Mouse (Mus musculus) myocyte (in vitro differentiated cells): ENCODE results near the gene Yipf3. TPM values are rescaled to one million over a fixed set of nuclear protein-coding genes. Genes with fewer than 3 reads are reported as not detected.

Source experiments
- H3K27me3 ChIP-seq: one replicate; pipeline ENCODE4 v1.6.1; 2011; ENCODE audit not compliant: control insufficient read depth, insufficient read depth, insufficient read length
- H3K36me3 ChIP-seq: one replicate; pipeline ENCODE4 v1.6.1; 2011; ENCODE audit not compliant: control insufficient read depth, insufficient read depth
- H3K4me2 ChIP-seq: one replicate; pipeline ENCODE4 v1.6.1; 2011; ENCODE audit warnings: low read depth, control low read depth
- H3K4me3 ChIP-seq: one replicate; pipeline ENCODE4 v1.5.1; 2011; ENCODE audit warnings: mild to moderate bottlenecking, control low read depth, moderate library complexity
- H3K79me2 ChIP-seq: one replicate; pipeline ENCODE4 v1.6.1; 2011; ENCODE audit not compliant: control insufficient read depth, insufficient read depth
- H3ac ChIP-seq: one replicate; pipeline ENCODE4 v1.6.1; 2011; ENCODE audit not compliant: control insufficient read depth, insufficient read length
- CEBPB ChIP-seq: IDR thresholded peaks from 2 replicates; pipeline ENCODE4 v1.6.1; 2011; ENCODE audit warnings: mild to moderate bottlenecking, moderate library complexity; ENCODE audit not compliant: poor library complexity, insufficient read depth, severe bottlenecking
- E2F4 ChIP-seq: IDR thresholded peaks from one replicate; pipeline ENCODE4 v1.6.1; 2011; ENCODE audit warnings: mild to moderate bottlenecking, control low read depth, moderate library complexity; ENCODE audit not compliant: insufficient read depth
- MAX ChIP-seq: IDR thresholded peaks from one replicate; pipeline ENCODE4 v1.6.1; 2011; ENCODE audit warnings: low read depth, mild to moderate bottlenecking, control low read depth
- MYOD1 ChIP-seq, 3 experiments: IDR thresholded peaks; one replicate each; pipeline ENCODE4 v1.6.1; 2011; ENCODE audit warnings: control low read depth in 2 of 3, low read depth in 2 of 3, mild to moderate bottlenecking in 2 of 3, moderate library complexity in 1 of 3; ENCODE audit not compliant: insufficient read length in 2 of 3, control insufficient read depth in 1 of 3
- MYOG ChIP-seq, 3 experiments: IDR thresholded peaks; one replicate each; pipeline ENCODE4 v1.6.1; 2011; ENCODE audit warnings: control low read depth in 2 of 3, low read depth in 2 of 3, mild to moderate bottlenecking in 2 of 3; ENCODE audit not compliant: insufficient read length in 2 of 3, control insufficient read depth in 1 of 3, insufficient read depth in 1 of 3
- POLR2A ChIP-seq: IDR thresholded peaks from one replicate; pipeline ENCODE4 v1.6.1; 2011; ENCODE audit warnings: low read depth, mild to moderate bottlenecking, control low read depth, moderate library complexity; ENCODE audit not compliant: insufficient read length
- POLR2AphosphoS2 ChIP-seq: IDR thresholded peaks from one replicate; pipeline ENCODE4 v1.6.1; 2011; ENCODE audit warnings: low read depth, control low read depth; ENCODE audit not compliant: insufficient read length
- REST ChIP-seq: IDR thresholded peaks from one replicate; pipeline ENCODE4 v1.6.1; 2011; ENCODE audit warnings: mild to moderate bottlenecking, control low read depth, moderate library complexity; ENCODE audit not compliant: insufficient read depth, insufficient read length
- SRF ChIP-seq: IDR thresholded peaks from one replicate; pipeline ENCODE4 v1.6.1; 2011; ENCODE audit warnings: low read depth; ENCODE audit not compliant: control insufficient read depth, insufficient read length
- TCF12 ChIP-seq: IDR thresholded peaks from one replicate; pipeline ENCODE4 v1.6.1; 2011; ENCODE audit warnings: mild to moderate bottlenecking, control low read depth; ENCODE audit not compliant: poor library complexity, insufficient read depth, severe bottlenecking
- TCF3 ChIP-seq: IDR thresholded peaks from one replicate; pipeline ENCODE4 v1.6.1; 2011; ENCODE audit warnings: low read depth, control low read depth; ENCODE audit not compliant: insufficient read length
- USF1 ChIP-seq: IDR thresholded peaks from one replicate; pipeline ENCODE4 v1.6.1; 2011; ENCODE audit warnings: low read depth, mild to moderate bottlenecking, control low read depth, moderate library complexity
- polyA plus RNA-seq: library from polyadenylated mRNA; unstranded; fragments of >200 nt; fragmentation: generic; extraction: Trizol; gene quantifications from one replicate; pipeline ENCODE4 v1.2.1, GENCODE M21; 2012; ENCODE audit warnings: missing spikeins

The Yipf3 gene
- polyA plus RNA-seq, 1 experiment, result 112 TPM

DNA sequence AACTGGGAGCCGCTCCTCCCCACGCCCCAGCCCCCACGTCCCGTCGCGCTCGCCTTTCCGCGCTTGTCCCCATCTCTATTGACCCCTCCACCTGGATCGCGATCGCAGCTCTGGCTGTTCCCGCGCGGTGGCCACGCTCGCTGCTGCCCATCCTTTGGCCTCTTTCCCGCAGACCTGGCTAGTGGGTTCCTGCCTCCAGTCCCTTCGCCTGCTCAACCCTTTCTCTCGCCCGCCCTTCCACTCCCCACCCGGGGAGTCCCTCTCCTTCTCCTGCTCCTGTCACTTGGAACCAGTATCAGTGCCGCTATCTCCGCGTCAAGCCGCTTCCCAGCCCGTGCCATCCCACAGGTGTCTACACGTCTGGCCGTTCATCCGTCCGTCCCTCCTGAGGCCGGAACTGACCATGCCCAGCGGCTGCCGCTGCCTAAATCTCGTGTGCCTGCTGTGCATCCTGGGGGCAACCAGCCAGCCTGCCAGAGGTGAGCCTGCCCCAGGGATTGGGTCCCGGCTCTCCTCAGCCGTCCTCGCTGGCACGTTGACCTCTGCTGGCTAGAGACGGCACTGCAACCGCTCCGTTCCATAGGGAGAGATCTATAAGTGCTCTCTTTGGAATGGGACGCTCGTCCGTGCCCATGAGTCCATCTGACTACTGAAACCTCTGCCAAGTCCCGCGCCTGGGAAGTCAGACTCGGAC lies 50.5 kb downstream of the Yipf3 start:
- no peaks in the 10 kb centered on the region for H3K79me2 ChIP-seq
- peaks cover 18% of the 10 kb centered on the region for H3K27me3 ChIP-seq
- peak overlapping the region; percentile 19 for H3K4me3 ChIP-seq
- H3K4me2 ChIP-seq, result peak overlapping the region; percentile 90
- H3K36me3 ChIP-seq, result no peaks in the 10 kb centered on the region
- TF ChIP-seq POLR2A, result no peak
- no peak for TF ChIP-seq MAX
- TF ChIP-seq MYOD1 (IDR thresholded peaks at IDR 0.05; ENCODE audit: control insufficient read depth in 1 of 3, insufficient read length in 2 of 3, low read depth in 2 of 3), result peak in 1 of 3 experiments; percentile 13
- H3ac ChIP-seq, result peak overlapping the region; percentile 1

GRCm38 (mm10) chr17:46301892-46302291 lies 54.0 kb downstream of the Yipf3 start:
- Histone ChIP-seq H3K27me3 (peaks cover 14% of the 10 kb centered on the region), H3ac (no peak overlapping the region), H3K36me3 (no peaks in the 10 kb centered on the region), H3K79me2 (no peaks in the 10 kb centered on the region), H3K4me3 (no peak overlapping the region), H3K4me2 (no peak overlapping the region)
- TF ChIP-seq MAX (no peak), MYOG (IDR thresholded peaks at IDR 0.05; ENCODE audit: control insufficient read depth in 1 of 3, insufficient read depth in 1 of 3, insufficient read length in 2 of 3, low read depth in 2 of 3) (no peak), CEBPB (no peak), SRF (no peak), REST (no peak), TCF12 (no peak), E2F4 (no peak), POLR2A (no peak), MYOD1 (IDR thresholded peaks at IDR 0.05; ENCODE audit: control insufficient read depth in 1 of 3, insufficient read length in 2 of 3, low read depth in 2 of 3) (no peak), POLR2AphosphoS2 (no peak), USF1 (no peak), TCF3 (no peak)

Other genes with a start within 250 kb of the Yipf3 start
- gene Vegfa, start 215.7 kb upstream of the Yipf3 start, polyA plus RNA-seq, result 177 TPM
- gene Mrps18a, start 137.1 kb upstream of the Yipf3 start, polyA plus RNA-seq, result 112 TPM
- 3.6 TPM for gene Rsph9, start 103.9 kb upstream of the Yipf3 start, polyA plus RNA-seq
- 26.8 TPM for gene Mad2l1bp, start 94.5 kb upstream of the Yipf3 start, polyA plus RNA-seq
- gene Gtpbp2, start 87.0 kb upstream of the Yipf3 start, polyA plus RNA-seq, result 125 TPM
- gene Polh, start 45.4 kb upstream of the Yipf3 start, polyA plus RNA-seq, result 6.0 TPM
- gene Xpo5, start 45.3 kb upstream of the Yipf3 start, polyA plus RNA-seq, result 31.9 TPM
- gene Polr1c, start within 50 bp of the Yipf3 start, polyA plus RNA-seq, result 105 TPM
- gene Lrrc73, start 5.5 kb downstream of the Yipf3 start, polyA plus RNA-seq, result 2.0 TPM
- 50.9 TPM for gene Tjap1, start 34.9 kb downstream of the Yipf3 start, polyA plus RNA-seq
- gene Dlk2, start 49.3 kb downstream of the Yipf3 start, polyA plus RNA-seq, result 1.8 TPM
- gene Abcc10, start 80.3 kb downstream of the Yipf3 start, polyA plus RNA-seq, result 4.6 TPM
- 4.2 TPM for gene Zfp318, start 135.7 kb downstream of the Yipf3 start, polyA plus RNA-seq
- not detected for gene Crip3, start 180.8 kb downstream of the Yipf3 start, polyA plus RNA-seq
- not detected for gene Slc22a7, start 190.4 kb downstream of the Yipf3 start, polyA plus RNA-seq
- not detected for gene Ttbk1, start 239.6 kb downstream of the Yipf3 start, polyA plus RNA-seq
- gene Dnph1, start 248.6 kb downstream of the Yipf3 start, polyA plus RNA-seq, result 22.6 TPM